In genomic region chr3:95666124-95666844, GRCm38 (mm10) we compare ENCODE assay signal across 9 mouse cellular contexts. TPM values are rescaled to one million over a fixed set of nuclear protein-coding genes. Genes with fewer than 3 reads are reported as not detected.
DNase-seq lines count a peak whose midpoint lies in the region; ATAC-seq lines count a peak whose summit lies in the region.
"Had no signal": no experiment of that assay in that cellular context is flagged by ENCODE, and none has a peak within 500 bp of the region (broad histone marks: within the 10 kb centered on the region; RNA-seq: fewer than 3 reads in every experiment).

No protein-coding gene starts in this region.

- 29% methylated on average over 6 of the region's 6 CpGs for WGBS in kidney, embryonic 16.5 days
- 58% methylated on average over 6 of the region's 6 CpGs for WGBS in hindbrain, embryonic 10.5 days
- WGBS in midbrain, embryonic 14.5 days: 81% methylated on average over 6 of the region's 6 CpGs

- peak overlapping the region; percentile 19; the same call in 1 of the 2 replicates for H3K27ac ChIP-seq in kidney, embryonic 16.5 days (ENCODE audit: low read length)
- H3K27ac ChIP-seq in hindbrain, embryonic 10.5 days: no peak overlapping the region
- no peak overlapping the region for H3K27ac ChIP-seq in midbrain, embryonic 14.5 days (replicated peaks; ENCODE audit: low read depth, low read length)

- peak; percentile 60 for DNase-seq in ovary, postnatal 36 days (ENCODE audit: low spot score)
- DNase-seq in ovary, postnatal 10 days (ENCODE audit: low spot score): no peak
- DNase-seq in embryo, embryonic 10.5 days (ENCODE audit: low spot score): peak; percentile 70
- DNase-seq in frontal cortex, adult 2 months (ENCODE audit: extremely low spot score in 1 of 2, low spot score in 1 of 2): no peak
- DNase-seq in hindbrain, embryonic 10.5 days (ENCODE audit: low spot score): no peak
- DNase-seq in midbrain, embryonic 14.5 days: no peak

- no peaks in the 10 kb centered on the region for H3K9me3 ChIP-seq in kidney, embryonic 16.5 days (ENCODE audit: low read length)
- H3K9me3 ChIP-seq in hindbrain, embryonic 10.5 days: no peaks in the 10 kb centered on the region
- H3K9me3 ChIP-seq in midbrain, embryonic 14.5 days (ENCODE audit: control insufficient read depth, low read length): no peaks in the 10 kb centered on the region
- H3K9me3 ChIP-seq: neural tube, embryonic 13.5 days had no signal

- no peak overlapping the region for H3K4me2 ChIP-seq in kidney, embryonic 16.5 days (replicated peaks; ENCODE audit: low read depth, low read length)
- H3K4me2 ChIP-seq in midbrain, embryonic 14.5 days (ENCODE audit: low read length): no peak overlapping the region
- H3K4me2 ChIP-seq: neural tube, embryonic 13.5 days had no signal

- H3K36me3 ChIP-seq in kidney, embryonic 16.5 days (ENCODE audit: insufficient read depth, low read length): peaks cover 33% of the 10 kb centered on the region
- H3K36me3 ChIP-seq in hindbrain, embryonic 10.5 days: peaks cover 85% of the 10 kb centered on the region
- peaks cover 35% of the 10 kb centered on the region for H3K36me3 ChIP-seq in midbrain, embryonic 14.5 days (ENCODE audit: control insufficient read depth, insufficient read depth, low read length)

- peaks cover 69% of the 10 kb centered on the region for H3K4me1 ChIP-seq in kidney, embryonic 16.5 days (ENCODE audit: insufficient read depth, low read length)
- H3K4me1 ChIP-seq in hindbrain, embryonic 10.5 days (replicated peaks): peaks cover 61% of the 10 kb centered on the region
- peaks cover 18% of the 10 kb centered on the region for H3K4me1 ChIP-seq in midbrain, embryonic 14.5 days (ENCODE audit: control insufficient read depth, insufficient read depth, low read length)

- no peaks in the 10 kb centered on the region for H3K27me3 ChIP-seq in kidney, embryonic 16.5 days (ENCODE audit: insufficient read depth, low read length)
- H3K27me3 ChIP-seq in hindbrain, embryonic 10.5 days (ENCODE audit: insufficient read depth, poor library complexity, severe bottlenecking): no peaks in the 10 kb centered on the region
- no peaks in the 10 kb centered on the region for H3K27me3 ChIP-seq in midbrain, embryonic 14.5 days (ENCODE audit: control insufficient read depth, insufficient read depth, low read length)
- H3K27me3 ChIP-seq: neural tube, embryonic 13.5 days had no signal

- H3K4me3 ChIP-seq in kidney, embryonic 16.5 days (ENCODE audit: low read length): no peak overlapping the region
- no peak overlapping the region for H3K4me3 ChIP-seq in hindbrain, embryonic 10.5 days
- no peak overlapping the region for H3K4me3 ChIP-seq in midbrain, embryonic 14.5 days (replicated peaks; ENCODE audit: low read depth, low read length)
- H3K4me3 ChIP-seq: neural tube, embryonic 13.5 days had no signal

- ATAC-seq in kidney, embryonic 16.5 days (ENCODE audit: low FRiP score, low TSS enrichment): no peak
- ATAC-seq in megakaryocyte-erythroid progenitor cell, adult 5-6 weeks (replicated peaks; ENCODE audit: low FRiP score, low TSS enrichment, poor library complexity, severe bottlenecking): peak; percentile 79
- no peak for ATAC-seq in midbrain, embryonic 14.5 days (ENCODE audit: low FRiP score, low TSS enrichment)

- H3K9ac ChIP-seq in kidney, embryonic 16.5 days (replicated peaks; ENCODE audit: low read length): no peak overlapping the region
- H3K9ac ChIP-seq in midbrain, embryonic 14.5 days (replicated peaks; ENCODE audit: low read length): no peak overlapping the region
- H3K9ac ChIP-seq: neural tube, embryonic 13.5 days had no signal

RNA-seq across cellular contexts. Expression of gene Mcl1, which starts 7.7 kb away (rescaled TPM):
- 23.7 and 38.1 TPM in 2 replicates for polyA plus RNA-seq in kidney, embryonic 16.5 days (2015; fragmentation: Nextera tagmentation; extraction: Ambion mirVana)
- 76.0 and 78.6 TPM in 2 replicates for total RNA-seq in megakaryocyte-erythroid progenitor cell, adult 5-6 weeks (2014; fragmentation: Nextera tagmentation)
- total RNA-seq in megakaryocyte-erythroid progenitor cell, adult 5-6 weeks (2017): 107 and 132 TPM in 2 replicates
- 43.3 and 47.0 TPM in 2 replicates for polyA plus RNA-seq in frontal cortex, adult 2 months (2012; rRNA removed)
- 47.2 and 53.4 TPM in 2 replicates for polyA plus RNA-seq in hindbrain, embryonic 10.5 days (2016; fragmentation: Nextera tagmentation; extraction: Ambion mirVana)
- 44.1 and 65.7 TPM in 2 replicates for polyA plus RNA-seq in midbrain, embryonic 14.5 days (2014; fragmentation: Nextera tagmentation; extraction: Ambion mirVana)

RNA-seq across cellular contexts. Expression of gene Adamtsl4, which starts 21.4 kb away (rescaled TPM):
- polyA plus RNA-seq in kidney, embryonic 16.5 days (2015; fragmentation: Nextera tagmentation; extraction: Ambion mirVana): 3.8 and 3.9 TPM in 2 replicates
- 0.20 TPM in 1 of 2 replicates, not detected in the other for total RNA-seq in megakaryocyte-erythroid progenitor cell, adult 5-6 weeks (2014; fragmentation: Nextera tagmentation)
- not detected in 2 replicates for total RNA-seq in megakaryocyte-erythroid progenitor cell, adult 5-6 weeks (2017)
- polyA plus RNA-seq in frontal cortex, adult 2 months (2012; rRNA removed): 3.5 and 4.1 TPM in 2 replicates
- 0.73 and 0.86 TPM in 2 replicates for polyA plus RNA-seq in hindbrain, embryonic 10.5 days (2016; fragmentation: Nextera tagmentation; extraction: Ambion mirVana)
- polyA plus RNA-seq in midbrain, embryonic 14.5 days (2014; fragmentation: Nextera tagmentation; extraction: Ambion mirVana): 0.80 and 1.1 TPM in 2 replicates

RNA-seq across cellular contexts. Expression of gene Ensa, which starts 41.5 kb away (rescaled TPM):
- 76.4 and 78.6 TPM in 2 replicates for polyA plus RNA-seq in kidney, embryonic 16.5 days (2015; fragmentation: Nextera tagmentation; extraction: Ambion mirVana)
- total RNA-seq in megakaryocyte-erythroid progenitor cell, adult 5-6 weeks (2014; fragmentation: Nextera tagmentation): 38.7 and 39.4 TPM in 2 replicates
- total RNA-seq in megakaryocyte-erythroid progenitor cell, adult 5-6 weeks (2017): 64.8 and 65.4 TPM in 2 replicates
- polyA plus RNA-seq in frontal cortex, adult 2 months (2012; rRNA removed): 154 and 164 TPM in 2 replicates
- 84.8 and 89.9 TPM in 2 replicates for polyA plus RNA-seq in hindbrain, embryonic 10.5 days (2016; fragmentation: Nextera tagmentation; extraction: Ambion mirVana)
- polyA plus RNA-seq in midbrain, embryonic 14.5 days (2014; fragmentation: Nextera tagmentation; extraction: Ambion mirVana): 97.0 and 103 TPM in 2 replicates

Comparison
In these comparisons a context has a peak if more than half of its experiments do, and no peak if none do; other contexts are left out.
1. DNase-seq: peak in ovary, postnatal 36 days (single experiment) and embryo, embryonic 10.5 days (single experiment); none in ovary, postnatal 10 days (single experiment), frontal cortex, adult 2 months (0 of 2), hindbrain, embryonic 10.5 days (single experiment) and midbrain, embryonic 14.5 days (single experiment).